Mouse (Mus musculus) liver, adult 2 months (tissue): Measurements from ENCODE around the gene Otud3. TPM values are rescaled to one million over a fixed set of nuclear protein-coding genes. Genes with fewer than 3 reads are reported as not detected.
"Not testable (repeated sequence)": the region's sequence is repeated elsewhere in the genome, so short reads cannot be mapped to it uniquely, and the experiment has no call there.

Experiments used
- DNase-seq: peaks from one replicate; pipeline ENCODE4 v3.0.0-alpha.2; 2011; ENCODE audit warnings: low read depth, low spot score; ENCODE audit errors: extremely low read depth
- H3K27ac ChIP-seq: fragments of 200-500 bp; replicated peaks from 2 replicates; pipeline ENCODE4 v1.5.1; 2012; ENCODE audit warnings: low read depth, mild to moderate bottlenecking, control low read depth, inconsistent platforms, low read length; ENCODE audit not compliant: insufficient read depth
- H3K27me3 ChIP-seq: fragments of 200-500 bp; 2 replicates; pipeline ENCODE4 v1.6.1; 2012; ENCODE audit warnings: mild to moderate bottlenecking, moderate library complexity, low read length, inconsistent platforms; ENCODE audit not compliant: control insufficient read depth, insufficient read depth
- H3K36me3 ChIP-seq: fragments of 200-500 bp; 2 replicates; pipeline ENCODE4 v1.6.1; 2012; ENCODE audit warnings: low read length, inconsistent platforms; ENCODE audit not compliant: control insufficient read depth, insufficient read depth
- H3K4me1 ChIP-seq: fragments of 200-500 bp; 2 replicates; pipeline ENCODE4 v1.6.1; 2011; ENCODE audit warnings: low read length; ENCODE audit not compliant: control insufficient read depth, insufficient read depth
- H3K4me3 ChIP-seq: fragments of 200-500 bp; 2 replicates; pipeline ENCODE4 v1.5.1; 2011; ENCODE audit warnings: low read depth, mild to moderate bottlenecking, control low read depth, low read length, moderate library complexity; ENCODE audit not compliant: insufficient read depth
- H3K79me2 ChIP-seq: fragments of 200-500 bp; 2 replicates; pipeline ENCODE4 v1.6.1; 2012; ENCODE audit warnings: inconsistent platforms, mild to moderate bottlenecking, low read length, moderate library complexity; ENCODE audit not compliant: control insufficient read depth, insufficient read depth
- H3K9ac ChIP-seq: fragments of 200-500 bp; 2 replicates; pipeline ENCODE4 v1.6.1; 2012; ENCODE audit warnings: low read depth, mild to moderate bottlenecking, control low read depth, inconsistent platforms, low read length
- CTCF ChIP-seq: fragments of 200-500 bp; IDR thresholded peaks from 2 replicates; pipeline ENCODE4 v1.5.1; 2011; ENCODE audit warnings: low read depth, low read length, control low read depth
- POLR2A ChIP-seq: fragments of 200-500 bp; IDR thresholded peaks from 2 replicates; pipeline ENCODE4 v1.6.1; 2011; ENCODE audit warnings: low read length, control low read depth; ENCODE audit not compliant: insufficient read depth; ENCODE audit errors: extremely low read depth
- WGBS: fragments of 180-500 bp; shearing (Covaris S2); methylation state at CpG from one replicate; pipeline ENCODE4 v1.1.7; 2018; 5-methylcytosine and 5-hydroxymethylcytosine counted together
- polyA plus RNA-seq: library from polyadenylated mRNA; depleted of rRNA; stranded (reverse); fragments of >200 nt; gene quantifications from 2 replicates; pipeline ENCODE4 v1.2.3, GENCODE M21; 2012
- total RNA-seq: library from RNA; depleted of rRNA; stranded (reverse); fragments of >200 nt; gene quantifications from 2 replicates; pipeline ENCODE4 v1.2.3, GENCODE M21; 2014

The Otud3 gene
- total and polyA plus RNA-seq, 2 experiments, result 4.1 TPM

DNA sequence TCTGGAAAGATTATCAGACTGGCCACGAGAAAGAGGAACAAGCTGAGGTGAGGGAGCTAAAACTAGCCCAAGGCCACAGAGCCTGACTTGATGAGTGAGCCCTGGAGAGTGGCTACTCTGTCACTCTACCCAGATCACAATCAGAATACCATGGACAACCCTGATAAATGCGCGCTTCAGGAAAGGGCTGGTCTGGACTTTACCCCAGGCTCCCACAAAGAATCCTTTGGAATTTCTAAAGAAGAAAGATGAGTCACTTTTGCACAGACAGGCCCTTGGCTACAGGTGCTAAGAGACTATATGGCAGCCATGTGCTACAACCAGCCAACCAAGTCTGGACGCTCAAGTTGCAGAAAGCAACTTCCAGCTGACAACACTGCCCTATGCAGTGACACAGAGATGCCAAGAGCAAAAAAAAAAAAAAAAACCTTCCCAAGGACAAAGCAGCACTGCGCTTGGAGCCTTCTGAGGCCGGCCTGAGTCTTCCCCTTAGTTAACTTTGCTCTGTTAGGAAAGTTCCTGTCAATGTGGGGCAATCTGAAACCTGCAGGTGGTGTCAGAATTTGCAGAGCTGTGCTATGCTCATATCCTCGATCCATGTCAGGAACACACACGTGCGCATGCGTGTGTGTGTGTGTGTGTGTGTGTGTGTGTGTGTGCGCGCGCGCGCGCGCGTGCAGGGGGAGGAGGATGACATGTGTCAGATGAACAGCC is 8.0 kb downstream of the Otud3 start:
- Histone ChIP-seq H3K36me3 (peaks cover 12% of the 10 kb centered on the region), H3K27ac (no peak overlapping the region), H3K4me1 (no peaks in the 10 kb centered on the region), H3K9ac (no peak overlapping the region), H3K27me3 (no peaks in the 10 kb centered on the region), H3K79me2 (no peaks in the 10 kb centered on the region), H3K4me3 (no peak overlapping the region)
- WGBS, result 95% methylated on average over 18 of the region's 18 CpGs
- no peak for TF ChIP-seq CTCF
- TF ChIP-seq POLR2A, result no peak
- DNase-seq, result no peak

DNA sequence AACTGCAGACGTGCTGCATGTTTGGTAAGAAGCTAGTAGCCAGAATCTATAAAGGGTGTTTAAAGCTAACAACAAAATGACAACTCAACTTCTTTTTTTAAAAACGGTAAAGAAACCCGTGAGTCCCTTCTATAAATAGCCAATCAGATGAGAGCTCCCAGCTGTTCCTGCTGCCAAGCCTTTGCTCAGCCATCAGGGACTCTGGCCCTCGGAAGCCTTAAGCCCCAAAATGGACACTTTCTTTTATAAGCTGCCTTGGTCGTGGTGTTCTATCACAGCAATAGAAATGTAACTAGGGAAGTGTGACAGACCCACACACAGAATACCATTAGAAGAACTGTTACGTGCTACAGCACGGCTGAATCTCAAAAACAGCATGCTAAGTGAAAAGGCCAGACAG is 14.4 kb downstream of the Otud3 start:
- Histone ChIP-seq H3K9ac (no peak overlapping the region), H3K4me1 (no peaks in the 10 kb centered on the region), H3K27ac (no peak overlapping the region), H3K79me2 (no peaks in the 10 kb centered on the region), H3K27me3 (no peaks in the 10 kb centered on the region), H3K4me3 (no peak overlapping the region), H3K36me3 (peaks cover 22% of the 10 kb centered on the region)
- 89% methylated on average over 7 of the region's 7 CpGs for WGBS
- TF ChIP-seq POLR2A (no peak), CTCF (no peak)
- no peak for DNase-seq

DNA sequence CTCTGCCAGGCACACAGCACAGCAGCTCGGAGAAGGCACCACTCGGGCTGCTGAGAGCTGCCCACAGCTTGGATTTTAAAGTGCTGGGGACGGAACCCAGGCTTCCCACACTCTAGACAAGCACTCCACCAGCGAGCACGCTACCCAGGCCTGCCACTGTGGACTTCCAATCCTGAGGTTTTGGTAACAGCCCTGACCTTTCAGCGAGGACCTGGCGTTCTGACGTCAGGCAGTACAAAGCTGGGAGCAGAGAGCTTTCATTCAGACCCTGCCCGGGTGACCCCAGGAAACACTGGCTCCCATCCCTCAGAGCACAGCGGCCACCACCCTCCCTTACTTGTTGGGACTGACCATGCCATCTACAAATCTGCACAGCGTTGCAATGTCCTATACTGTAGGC is 20.0 kb downstream of the Otud3 start:
- WGBS, result 94% methylated on average over 11 of the region's 11 CpGs
- not testable (repeated sequence) for H3K9ac ChIP-seq, H3K4me1 ChIP-seq, H3K27me3 ChIP-seq, H3K27ac ChIP-seq, H3K36me3 ChIP-seq, H3K79me2 ChIP-seq, H3K4me3 ChIP-seq, DNase-seq

DNA sequence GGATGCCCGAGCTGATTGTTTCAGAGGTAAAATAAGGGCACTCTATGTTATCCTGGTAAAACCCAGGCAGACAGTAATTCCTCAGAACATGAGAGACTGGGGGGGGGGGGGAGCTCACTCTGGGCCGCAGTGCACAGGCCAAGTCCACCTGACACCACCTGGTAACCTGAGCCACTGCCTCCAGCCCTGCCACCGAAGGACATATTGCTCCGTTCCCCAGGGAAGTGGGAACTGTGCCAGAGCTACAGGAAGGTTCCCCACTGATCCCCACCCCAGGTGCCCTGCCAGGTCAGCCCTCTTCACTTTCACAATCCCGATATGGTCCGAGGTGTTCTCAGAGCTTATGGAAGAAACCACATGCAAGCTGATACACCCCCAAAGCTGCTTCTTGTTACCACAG is 21.1 kb downstream of the Otud3 start:
- DNase-seq, result no peak
- WGBS, result 83% methylated on average over 6 of the region's 6 CpGs
- H3K27me3 ChIP-seq, result no peaks in the 10 kb centered on the region

DNA sequence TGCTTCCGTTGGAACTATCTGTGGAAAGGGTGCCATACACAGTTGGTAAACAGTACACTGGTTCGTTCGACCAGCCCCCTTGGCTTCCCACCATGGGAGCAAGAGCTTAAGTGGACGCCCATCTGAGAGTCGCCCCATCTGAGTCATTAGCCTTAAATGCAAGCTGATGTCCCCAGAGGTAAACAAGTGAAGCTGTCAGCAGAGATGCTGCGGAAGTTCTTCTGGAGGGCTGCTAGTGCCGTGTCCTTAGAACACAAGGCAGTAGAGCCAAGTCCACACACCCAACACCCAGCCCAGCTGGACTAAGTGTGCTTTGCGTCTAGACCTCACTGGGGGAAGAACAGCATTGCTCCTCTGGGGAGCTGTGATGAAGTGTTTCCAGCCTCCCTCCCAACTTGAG is 24.1 kb downstream of the Otud3 start:
- H3K27ac ChIP-seq, result no peak overlapping the region
- peaks cover 2% of the 10 kb centered on the region; the same call in 1 of the 2 replicates for H3K36me3 ChIP-seq
- no peak overlapping the region for H3K9ac ChIP-seq
- no peak overlapping the region for H3K4me3 ChIP-seq
- no peaks in the 10 kb centered on the region for H3K79me2 ChIP-seq
- DNase-seq, result no peak
- 68% methylated on average over 8 of the region's 8 CpGs for WGBS
- no peaks in the 10 kb centered on the region for H3K4me1 ChIP-seq
- TF ChIP-seq CTCF, result no peak
- no peak for TF ChIP-seq POLR2A
- H3K27me3 ChIP-seq, result no peaks in the 10 kb centered on the region

More for the DNA sequence above, 21.1 kb downstream of the Otud3 start:
- Histone ChIP-seq H3K4me3 (no peak overlapping the region), H3K9ac (no peak overlapping the region), H3K27ac (no peak overlapping the region), H3K79me2 (no peaks in the 10 kb centered on the region), H3K4me1 (no peaks in the 10 kb centered on the region), H3K36me3 (peaks cover 7% of the 10 kb centered on the region; the same call in 1 of the 2 replicates)
- no peak for TF ChIP-seq POLR2A
- TF ChIP-seq CTCF, result no peak

DNA sequence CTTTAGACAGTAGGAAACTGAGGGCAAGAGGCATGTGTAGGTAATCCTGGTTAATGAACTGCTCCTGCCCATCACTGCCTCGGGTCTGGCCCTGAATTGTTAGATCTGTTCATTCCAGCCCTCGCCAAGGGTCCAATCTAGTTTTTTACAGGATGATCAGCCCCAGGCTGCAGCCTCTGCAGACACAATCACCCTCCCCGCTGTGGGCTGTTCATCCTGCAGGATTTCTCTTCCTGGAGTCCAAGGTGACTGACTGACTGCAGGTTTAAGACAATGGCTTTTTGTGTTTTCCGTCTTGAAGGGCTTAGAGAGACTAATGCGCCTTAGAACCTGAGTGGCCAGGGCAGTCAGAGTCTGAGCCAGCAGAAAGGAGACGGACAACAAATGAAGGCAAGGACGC is 24.6 kb downstream of the Otud3 start:
- TF ChIP-seq CTCF (no peak), POLR2A (no peak)
- WGBS, result 73% methylated on average over 7 of the region's 7 CpGs
- Histone ChIP-seq H3K27me3 (no peaks in the 10 kb centered on the region), H3K27ac (no peak overlapping the region), H3K36me3 (no peaks in the 10 kb centered on the region), H3K9ac (no peak overlapping the region), H3K79me2 (no peaks in the 10 kb centered on the region), H3K4me3 (no peak overlapping the region), H3K4me1 (no peaks in the 10 kb centered on the region)
- DNase-seq, result no peak
